Mouse (Mus musculus) embryonic facial prominence, embryonic 12.5 days (tissue): Measurements from ENCODE around the gene Smad3. TPM values are rescaled to one million over a fixed set of nuclear protein-coding genes. Genes with fewer than 3 reads are reported as not detected.

Experiments used
- ATAC-seq: fragments of 200-750 bp; cut with Nextera tagmentation; 2 replicates; pipeline ENCODE4 v1.8.0; 2017; ENCODE audit not compliant: insufficient number of reproducible peaks, insufficient read depth, low FRiP score, low TSS enrichment
- H3K27ac ChIP-seq: fragments of 300-500 bp; sonication (generic); 2 replicates; pipeline ENCODE4 v1.5.1; 2016; ENCODE audit warnings: mild to moderate bottlenecking
- H3K27me3 ChIP-seq: fragments of 300-500 bp; sonication (generic); 2 replicates; pipeline ENCODE4 v1.6.1; 2016; ENCODE audit warnings: mild to moderate bottlenecking, moderate library complexity
- H3K36me3 ChIP-seq: fragments of 300-500 bp; sonication (generic); 2 replicates; pipeline ENCODE4 v1.6.1; 2016; ENCODE audit warnings: mild to moderate bottlenecking
- H3K4me1 ChIP-seq: fragments of 300-500 bp; sonication (generic); 2 replicates; pipeline ENCODE4 v1.6.1; 2016
- H3K4me2 ChIP-seq: fragments of 300-500 bp; sonication (generic); replicated peaks from 2 replicates; pipeline ENCODE4 v1.6.1; 2016; ENCODE audit warnings: mild to moderate bottlenecking, moderate library complexity
- H3K4me3 ChIP-seq: fragments of 300-500 bp; sonication (generic); 2 replicates; pipeline ENCODE4 v1.5.1; 2016; ENCODE audit warnings: mild to moderate bottlenecking
- H3K9ac ChIP-seq: fragments of 300-500 bp; sonication (generic); 2 replicates; pipeline ENCODE4 v1.6.1; 2016; ENCODE audit warnings: mild to moderate bottlenecking, moderate library complexity
- H3K9me3 ChIP-seq: fragments of 300-500 bp; sonication (generic); 2 replicates; pipeline ENCODE4 v1.6.1; 2016; ENCODE audit warnings: mild to moderate bottlenecking, moderate library complexity
- WGBS: fragments of 180-500 bp; shearing (Covaris S2); methylation state at CpG from one replicate; pipeline ENCODE4 v1.1.7; 2016; 5-methylcytosine and 5-hydroxymethylcytosine counted together
- polyA plus RNA-seq: library from polyadenylated mRNA; unstranded; fragments of >200 nt; fragmentation: Nextera tagmentation; extraction: Ambion mirVana; gene quantifications from 2 replicates; pipeline ENCODE4 v1.2.1, GENCODE M21; 2016

Gene Smad3
- polyA plus RNA-seq, 1 experiment from 2014 or later, result 38.6 TPM

DNA sequence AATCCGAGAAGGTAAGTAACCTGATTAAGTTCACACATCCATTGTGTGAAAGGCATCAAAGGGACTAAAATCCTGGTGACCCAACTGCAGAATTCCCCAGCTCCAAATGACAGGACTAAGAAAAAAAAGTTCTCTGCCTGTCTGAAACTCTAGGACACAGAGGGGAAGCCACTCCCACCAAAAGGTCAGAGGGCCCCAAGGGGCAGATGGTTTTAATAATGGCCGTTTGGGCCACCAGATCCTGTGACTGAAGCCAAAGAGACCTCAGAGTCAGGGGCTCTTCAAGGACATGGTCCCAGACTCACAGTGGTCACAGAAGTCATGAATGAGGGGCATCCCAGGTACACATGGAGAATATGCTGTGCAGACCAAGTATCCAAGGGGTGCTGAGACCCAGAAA lies 29.3 kb upstream of the Smad3 start:
- no peaks in the 10 kb centered on the region for H3K36me3 ChIP-seq
- no peak for ATAC-seq
- H3K9ac ChIP-seq, result no peak overlapping the region
- H3K4me1 ChIP-seq, result peaks cover 42% of the 10 kb centered on the region
- H3K27me3 ChIP-seq, result no peaks in the 10 kb centered on the region
- H3K4me3 ChIP-seq, result no peak overlapping the region
- no peaks in the 10 kb centered on the region for H3K9me3 ChIP-seq
- WGBS, result 7% methylated on average over 2 of the region's 2 CpGs
- no peak overlapping the region for H3K27ac ChIP-seq
- no peak overlapping the region for H3K4me2 ChIP-seq

DNA sequence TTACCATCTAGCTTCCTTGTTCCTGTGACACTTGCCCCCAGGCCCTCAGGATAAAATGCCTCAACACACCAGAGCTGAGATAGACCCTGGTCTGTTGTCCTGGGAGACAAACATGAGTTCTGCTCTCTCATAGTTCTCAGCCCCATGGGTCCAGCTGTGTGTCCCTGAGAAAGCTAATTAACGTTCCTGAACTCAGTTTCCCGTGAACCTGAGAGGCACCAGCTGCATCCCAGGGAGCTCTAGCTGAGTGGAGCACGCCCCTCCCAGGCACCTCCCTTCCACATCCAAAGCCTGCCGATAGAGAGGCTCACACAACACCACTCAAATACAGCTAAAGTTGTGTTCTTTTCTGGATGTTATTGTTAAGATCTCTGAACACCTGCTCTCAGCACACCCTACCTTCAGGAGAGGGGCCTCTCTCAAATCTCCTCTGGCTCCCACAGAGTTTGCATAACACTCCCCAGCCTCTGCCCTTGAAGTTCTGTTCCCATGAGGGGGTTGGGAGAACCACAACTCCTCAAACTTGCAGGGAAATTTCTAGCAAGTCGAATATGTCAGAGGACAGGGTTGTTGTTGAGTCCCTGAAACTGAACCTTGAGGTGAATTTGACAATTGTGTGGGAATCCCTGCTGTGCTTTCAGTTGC lies 28.4 kb upstream of the Smad3 start:
- H3K36me3 ChIP-seq, result no peaks in the 10 kb centered on the region
- H3K4me2 ChIP-seq, result no peak overlapping the region
- no peaks in the 10 kb centered on the region for H3K9me3 ChIP-seq
- no peak overlapping the region for H3K27ac ChIP-seq
- no peak overlapping the region for H3K4me3 ChIP-seq
- peaks cover 42% of the 10 kb centered on the region for H3K4me1 ChIP-seq
- 16% methylated on average over 5 of the region's 5 CpGs for WGBS
- no peak overlapping the region for H3K9ac ChIP-seq
- H3K27me3 ChIP-seq, result no peaks in the 10 kb centered on the region
- ATAC-seq, result no peak

DNA sequence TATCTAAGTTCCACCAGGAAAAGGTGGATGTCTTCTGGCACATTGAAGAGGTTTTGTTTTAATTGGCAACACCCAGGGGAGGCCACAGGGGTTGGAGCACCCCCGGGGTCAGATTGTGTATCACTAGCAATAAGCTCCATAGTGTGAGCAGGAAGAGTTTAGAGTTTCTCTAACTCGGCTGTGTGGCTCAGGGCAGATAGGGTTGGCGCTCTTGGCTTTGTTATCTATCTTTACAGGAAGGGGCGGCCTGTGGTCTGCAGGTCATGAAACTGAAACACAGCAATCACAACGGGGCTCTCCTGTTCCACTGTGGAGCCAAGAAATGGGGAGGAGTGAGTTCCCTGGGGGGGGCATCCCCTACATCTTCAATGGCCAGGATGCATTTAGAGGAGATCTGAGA lies 27.7 kb upstream of the Smad3 start:
- Histone ChIP-seq H3K9ac (no peak overlapping the region), H3K4me1 (peaks cover 46% of the 10 kb centered on the region), H3K9me3 (no peaks in the 10 kb centered on the region), H3K4me3 (no peak overlapping the region), H3K27me3 (no peaks in the 10 kb centered on the region), H3K36me3 (no peaks in the 10 kb centered on the region), H3K27ac (no peak overlapping the region), H3K4me2 (no peak overlapping the region)
- ATAC-seq, result no peak
- 51% methylated on average over 5 of the region's 5 CpGs for WGBS

DNA sequence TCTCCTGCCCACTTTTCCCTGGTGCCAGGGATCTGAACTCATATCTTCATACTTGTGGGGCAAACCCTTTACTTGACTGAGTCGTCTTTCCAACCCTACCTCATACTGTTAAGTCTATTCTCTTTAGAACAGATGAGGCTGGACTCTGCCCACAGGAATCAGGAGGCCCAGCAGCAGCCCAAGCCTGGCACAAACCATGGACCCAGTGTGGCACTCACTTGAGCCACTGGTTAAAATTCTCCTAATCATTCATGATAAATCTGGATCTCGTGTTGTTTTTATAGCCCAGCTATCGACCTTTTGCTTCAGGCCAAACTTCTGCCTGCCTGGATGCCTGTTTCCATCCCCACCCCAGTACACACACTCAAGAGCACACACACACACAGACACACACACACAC lies 26.8 kb upstream of the Smad3 start:
- Histone ChIP-seq H3K9me3 (no peaks in the 10 kb centered on the region), H3K27me3 (no peaks in the 10 kb centered on the region), H3K36me3 (no peaks in the 10 kb centered on the region), H3K4me3 (no peak overlapping the region), H3K4me1 (peaks cover 55% of the 10 kb centered on the region), H3K4me2 (no peak overlapping the region), H3K9ac (no peak overlapping the region), H3K27ac (no peak overlapping the region)
- 70% methylated on average over 3 of the region's 3 CpGs for WGBS
- no peak for ATAC-seq

DNA sequence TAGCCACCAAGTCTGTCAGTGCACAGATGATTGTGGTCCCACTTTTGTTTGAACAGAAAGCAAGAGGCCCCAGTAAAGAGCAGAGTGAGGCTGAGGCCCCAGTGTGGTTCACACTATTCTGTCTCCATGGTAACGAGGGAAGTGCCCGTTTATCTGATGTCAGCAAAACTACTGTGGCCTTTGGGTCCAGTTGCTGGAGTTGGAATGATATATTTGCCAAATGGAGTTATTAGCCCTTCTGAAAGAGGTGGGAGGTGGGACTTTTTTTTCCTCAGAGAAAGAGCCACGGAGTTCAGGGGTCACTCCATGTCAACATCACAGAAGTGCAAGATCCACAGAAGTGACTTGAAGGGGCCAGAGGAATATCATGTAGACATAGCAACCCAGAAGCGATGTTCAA lies 24.9 kb upstream of the Smad3 start:
- Histone ChIP-seq H3K36me3 (no peaks in the 10 kb centered on the region), H3K4me3 (no peak overlapping the region), H3K9me3 (no peaks in the 10 kb centered on the region), H3K4me2 (no peak overlapping the region), H3K4me1 (peaks cover 52% of the 10 kb centered on the region), H3K27me3 (0 out of 2 replicates have a peak, but pooled peaks cover 2% of the 10 kb centered on the region), H3K9ac (no peak overlapping the region), H3K27ac (no peak overlapping the region)
- 39% methylated on average over 4 of the region's 4 CpGs for WGBS
- no peak for ATAC-seq

DNA sequence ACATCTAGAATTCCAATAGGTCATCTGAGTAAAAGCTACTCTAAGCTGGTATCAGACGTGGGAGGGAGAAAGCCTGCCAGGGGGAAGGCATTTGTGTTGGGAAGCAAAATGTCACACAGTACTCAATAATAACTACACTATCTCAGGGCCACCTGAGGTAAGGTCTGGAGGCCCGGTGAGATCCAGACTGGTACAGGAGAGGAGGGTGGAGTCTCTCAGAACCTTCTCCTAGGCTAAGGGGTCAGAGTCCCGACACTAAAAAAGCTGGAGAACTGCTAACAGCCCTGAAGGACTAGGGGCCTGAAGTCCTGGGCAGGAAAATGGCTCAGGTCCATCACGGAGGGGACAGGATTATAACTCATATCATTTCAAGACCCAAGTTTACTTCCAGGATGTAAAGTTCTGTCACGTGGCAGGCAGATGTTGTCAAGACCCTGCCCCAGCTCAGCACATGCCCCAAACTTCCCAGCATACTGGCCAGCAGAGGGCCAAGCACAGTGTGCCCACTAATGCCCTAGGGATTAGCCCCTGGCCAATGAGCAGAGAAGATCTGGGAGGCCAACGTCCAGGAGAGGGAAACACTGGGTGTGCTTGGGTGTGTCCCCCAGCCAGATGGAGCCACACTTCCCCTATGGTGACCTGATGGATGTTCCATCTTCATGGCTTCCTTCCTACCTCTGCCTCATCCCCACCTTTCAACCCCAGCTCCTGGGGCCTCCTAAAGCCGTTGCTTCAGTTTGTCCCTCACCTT lies 24.1 kb upstream of the Smad3 start:
- peaks cover 45% of the 10 kb centered on the region for H3K4me1 ChIP-seq
- no peak overlapping the region for H3K27ac ChIP-seq
- no peaks in the 10 kb centered on the region for H3K9me3 ChIP-seq
- H3K4me3 ChIP-seq, result no peak overlapping the region
- H3K9ac ChIP-seq, result no peak overlapping the region
- ATAC-seq, result no peak
- H3K36me3 ChIP-seq, result no peaks in the 10 kb centered on the region
- 0 out of 2 replicates have a peak, but pooled peaks cover 2% of the 10 kb centered on the region for H3K27me3 ChIP-seq
- no peak overlapping the region for H3K4me2 ChIP-seq
- WGBS, result 69% methylated on average over 7 of the region's 7 CpGs

DNA sequence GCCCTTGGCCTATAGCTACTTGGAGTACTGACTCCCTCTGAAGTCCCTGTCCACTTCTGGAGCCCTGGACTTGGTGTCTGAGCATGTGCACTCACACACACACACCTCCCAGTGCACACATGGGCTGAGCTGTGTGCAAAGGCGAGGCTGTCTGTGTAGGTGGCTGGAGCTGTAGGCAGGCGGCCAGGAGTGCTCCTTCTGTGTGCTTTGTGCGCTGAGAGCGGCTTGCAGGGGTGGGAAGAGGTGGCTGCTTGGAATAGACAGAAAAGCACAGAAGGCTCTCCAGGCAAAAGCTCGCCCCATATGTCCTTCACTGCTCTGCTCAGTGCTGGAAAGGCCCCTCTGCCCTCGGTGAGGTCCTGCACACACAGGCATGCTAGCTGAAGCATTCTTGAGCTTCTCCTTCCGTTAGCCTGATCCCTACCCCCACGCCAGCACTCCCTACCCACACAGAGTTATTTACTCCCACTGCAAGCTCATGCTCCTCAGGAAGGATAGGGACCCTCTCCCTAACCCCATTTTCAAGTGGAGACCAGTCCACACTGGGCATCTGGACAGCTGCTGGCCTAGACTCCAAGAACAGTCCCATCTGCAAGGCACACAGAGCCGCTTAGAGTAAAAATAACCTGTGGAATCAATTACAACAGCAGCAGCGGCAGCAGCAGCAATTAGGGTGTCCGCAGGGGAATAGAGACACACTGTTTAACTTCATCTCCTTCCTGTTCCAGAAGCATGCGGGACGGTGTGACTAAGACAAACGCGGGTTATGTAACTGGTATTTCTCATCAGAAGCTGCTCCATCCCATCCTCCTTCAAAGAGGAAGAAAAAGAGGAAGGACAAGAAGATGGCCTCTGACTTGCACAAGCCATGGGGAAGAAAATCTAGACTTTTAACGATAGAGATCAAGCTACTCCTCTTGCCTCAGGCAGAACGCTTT lies 22.4 kb upstream of the Smad3 start:
- ATAC-seq, result no peak
- H3K4me2 ChIP-seq, result peak overlapping the region; percentile 28
- peaks cover 29% of the 10 kb centered on the region for H3K4me1 ChIP-seq
- H3K9me3 ChIP-seq, result no peaks in the 10 kb centered on the region
- no peak overlapping the region for H3K4me3 ChIP-seq
- 0 out of 2 replicates have a peak, but pooled peaks cover 2% of the 10 kb centered on the region for H3K27me3 ChIP-seq
- H3K9ac ChIP-seq, result peak overlapping the region; percentile 36; the same call in 1 of the 2 replicates
- H3K36me3 ChIP-seq, result no peaks in the 10 kb centered on the region
- WGBS, result 17% methylated on average over 17 of the region's 17 CpGs
- peak overlapping the region; percentile 86 for H3K27ac ChIP-seq

DNA sequence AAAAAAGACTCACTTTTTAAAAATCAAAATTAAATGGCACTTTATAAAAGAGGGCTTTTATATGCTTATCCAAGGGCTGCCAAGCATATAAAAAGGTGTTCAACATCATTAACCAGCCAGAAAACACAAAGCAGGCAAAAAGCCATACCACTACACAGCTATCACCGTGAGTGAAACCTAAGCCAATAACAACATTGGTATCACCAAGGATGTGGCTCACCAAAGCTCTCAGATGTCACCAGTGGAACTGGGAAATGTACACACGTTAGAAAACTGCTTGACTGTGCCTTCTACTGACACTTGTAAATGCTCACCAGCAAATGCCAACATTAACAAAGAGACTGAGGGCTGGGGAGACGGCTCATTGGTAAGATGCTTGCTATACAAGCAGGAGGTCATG lies 18.9 kb upstream of the Smad3 start:
- ATAC-seq, result no peak
- H3K9me3 ChIP-seq, result no peaks in the 10 kb centered on the region
- WGBS, result 68% methylated on average over 3 of the region's 3 CpGs
- H3K4me1 ChIP-seq, result peaks cover 37% of the 10 kb centered on the region
- H3K4me3 ChIP-seq, result no peak overlapping the region
- no peak overlapping the region for H3K9ac ChIP-seq
- no peak overlapping the region for H3K27ac ChIP-seq
- 0 out of 2 replicates have a peak, but pooled peaks cover 2% of the 10 kb centered on the region for H3K27me3 ChIP-seq
- H3K36me3 ChIP-seq, result no peaks in the 10 kb centered on the region
- H3K4me2 ChIP-seq, result no peak overlapping the region

DNA sequence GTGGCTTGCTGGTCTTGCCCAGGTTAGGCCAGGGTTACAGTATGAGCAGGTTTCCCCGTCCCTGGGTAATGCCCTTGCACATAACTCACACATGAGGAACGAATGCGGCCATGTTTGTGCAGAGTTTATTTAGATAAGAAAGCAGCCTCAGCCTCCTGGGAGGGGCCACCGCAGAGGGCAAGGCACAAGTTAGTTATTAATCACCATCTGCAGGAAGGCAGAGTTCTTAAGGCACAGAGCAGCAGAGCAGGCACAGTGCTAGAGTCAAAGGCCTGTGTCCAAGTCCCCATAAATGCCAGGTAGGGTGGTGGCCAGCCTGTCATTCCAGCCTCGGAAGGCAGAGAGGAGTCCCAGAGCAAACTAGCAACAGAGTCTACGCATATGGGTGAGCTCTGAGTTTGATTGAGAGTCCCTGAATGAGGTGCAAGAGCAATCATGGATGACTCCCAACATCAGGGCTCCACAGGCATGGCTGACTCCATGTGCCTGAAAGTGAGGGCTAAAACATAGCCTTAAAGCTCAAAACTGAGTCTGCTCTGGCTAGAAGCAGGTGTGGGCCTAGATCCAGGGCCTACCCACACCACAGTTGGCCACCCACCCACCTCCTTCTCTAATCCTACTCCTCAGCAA lies 17.2 kb upstream of the Smad3 start:
- no peak overlapping the region for H3K4me2 ChIP-seq
- H3K4me3 ChIP-seq, result no peak overlapping the region
- H3K9me3 ChIP-seq, result no peaks in the 10 kb centered on the region
- no peak overlapping the region for H3K27ac ChIP-seq
- H3K4me1 ChIP-seq, result peaks cover 24% of the 10 kb centered on the region
- 67% methylated on average over 6 of the region's 6 CpGs for WGBS
- no peaks in the 10 kb centered on the region for H3K36me3 ChIP-seq
- ATAC-seq, result no peak
- no peak overlapping the region for H3K9ac ChIP-seq
- 0 out of 2 replicates have a peak, but pooled peaks cover 2% of the 10 kb centered on the region for H3K27me3 ChIP-seq

DNA sequence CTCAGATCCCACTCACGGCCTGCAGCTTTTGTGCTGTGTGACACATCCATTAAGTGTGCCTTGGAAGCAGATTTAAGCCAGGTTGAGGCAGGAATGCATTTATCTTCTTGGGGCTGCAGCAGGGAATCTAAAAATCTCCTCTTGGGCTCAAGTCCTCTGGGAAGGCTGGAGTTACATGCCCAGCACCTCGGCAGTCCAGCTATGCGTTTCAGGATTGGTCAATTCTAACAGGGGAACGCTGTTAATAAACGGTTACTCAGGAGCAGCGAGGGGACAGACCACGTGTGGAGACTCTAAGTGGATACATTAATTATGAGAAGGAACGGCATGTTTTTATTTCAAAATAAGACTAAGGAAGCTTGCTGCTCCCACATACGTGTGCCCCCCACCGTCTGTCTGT lies 14.7 kb upstream of the Smad3 start:
- no peak overlapping the region for H3K4me2 ChIP-seq
- no peaks in the 10 kb centered on the region for H3K36me3 ChIP-seq
- H3K27me3 ChIP-seq, result no peaks in the 10 kb centered on the region
- H3K9ac ChIP-seq, result no peak overlapping the region
- WGBS, result 40% methylated on average over 10 of the region's 10 CpGs
- H3K27ac ChIP-seq, result peak overlapping the region; percentile 74
- no peak for ATAC-seq
- H3K4me1 ChIP-seq, result peaks cover 17% of the 10 kb centered on the region
- 0 out of 2 replicates have a peak, but pooled peaks cover 3% of the 10 kb centered on the region for H3K9me3 ChIP-seq
- no peak overlapping the region for H3K4me3 ChIP-seq

DNA sequence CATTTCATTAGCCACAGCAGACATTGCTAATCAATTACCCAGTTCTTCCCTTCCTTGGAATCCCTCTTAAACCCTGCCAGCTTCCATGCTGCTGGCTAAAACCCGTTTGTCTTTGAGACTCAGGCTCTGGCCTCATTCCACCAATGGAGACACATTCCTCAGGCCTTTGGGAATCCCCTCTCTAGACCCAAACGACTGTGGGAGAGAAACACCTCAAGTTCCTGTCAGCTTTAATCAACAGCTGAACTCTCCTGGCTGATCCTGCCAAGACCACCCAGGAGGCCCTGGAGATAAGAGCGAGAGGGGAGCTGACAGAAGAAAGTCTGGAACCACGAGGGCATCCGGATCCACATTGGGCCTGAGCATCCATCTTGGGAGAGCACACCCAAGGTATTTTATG lies 13.9 kb upstream of the Smad3 start:
- H3K27ac ChIP-seq, result peak overlapping the region; percentile 74
- no peak overlapping the region for H3K4me3 ChIP-seq
- H3K9ac ChIP-seq, result no peak overlapping the region
- no peaks in the 10 kb centered on the region for H3K36me3 ChIP-seq
- no peak for ATAC-seq
- no peak overlapping the region for H3K4me2 ChIP-seq
- H3K9me3 ChIP-seq, result 0 out of 2 replicates have a peak, but pooled peaks cover 3% of the 10 kb centered on the region
- H3K27me3 ChIP-seq, result no peaks in the 10 kb centered on the region
- WGBS, result 45% methylated on average over 5 of the region's 5 CpGs
- H3K4me1 ChIP-seq, result peaks cover 17% of the 10 kb centered on the region
